Mouse (Mus musculus): Measurements from ENCODE around the gene Abca4.
"Not testable (repeated sequence)": the region's sequence is repeated elsewhere in the genome, so short reads cannot be mapped to it uniquely, and the experiment has no call there.

The Abca4 gene

DNA sequence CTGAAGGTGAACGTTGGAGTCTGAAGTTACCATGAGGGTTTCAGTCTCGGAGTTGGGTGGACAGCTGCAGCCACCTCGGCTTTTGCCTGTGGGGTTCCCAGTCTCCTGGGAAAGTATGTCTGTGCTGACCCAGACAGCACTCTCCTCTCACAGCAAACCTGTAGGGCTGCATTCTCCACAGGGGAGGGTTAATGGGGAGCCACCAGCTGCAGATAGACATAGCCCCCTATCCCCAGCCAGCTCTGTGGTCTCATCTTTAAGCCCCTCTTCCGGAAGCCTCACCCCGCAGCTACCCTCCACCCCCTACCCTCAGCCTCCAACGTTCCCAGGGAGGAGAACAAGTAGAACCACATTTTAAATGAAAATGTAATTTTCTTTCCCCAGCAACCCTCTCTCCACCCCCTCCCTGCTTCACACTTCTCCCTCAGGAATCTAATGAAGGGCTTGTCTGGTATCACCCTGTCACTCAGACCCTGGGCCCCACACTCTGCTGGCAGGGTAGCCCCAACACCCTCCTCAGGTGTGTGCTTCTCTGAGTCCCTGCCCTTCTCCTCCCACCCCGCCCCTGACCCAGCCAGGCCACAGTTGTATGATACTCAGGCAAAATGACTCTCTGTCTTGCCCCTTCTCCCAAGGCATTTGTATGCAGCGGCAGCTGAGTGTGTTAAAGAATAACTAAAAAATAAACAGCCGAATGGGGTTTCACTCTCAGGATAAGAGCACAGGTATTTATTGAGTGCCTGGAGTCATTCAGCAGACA is 14.4 kb downstream of the Abca4 start:
- no peak for DNase-seq (ENCODE audit: low spot score in 2 of 2)

DNA sequence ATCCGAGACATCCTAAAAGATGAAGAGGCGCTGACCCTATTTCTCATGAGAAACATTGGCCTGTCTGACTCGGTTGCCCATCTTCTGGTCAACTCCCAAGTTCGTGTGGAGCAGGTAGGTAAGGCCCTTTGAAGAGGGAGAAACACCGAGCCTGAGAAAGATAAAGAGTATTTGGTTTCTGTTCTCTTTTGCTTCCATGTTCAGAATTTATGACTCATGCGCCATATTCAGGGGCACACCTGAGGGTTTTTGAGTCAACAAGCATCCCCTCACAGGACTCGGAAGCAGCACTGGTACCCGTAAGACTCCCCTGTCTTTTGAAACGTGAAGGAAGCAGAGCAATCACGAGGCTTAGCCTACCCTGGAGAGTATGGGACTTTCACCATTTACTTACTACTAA is 18.3 kb downstream of the Abca4 start:
- DNase-seq (ENCODE audit: low spot score in 2 of 2), result no peak

DNA sequence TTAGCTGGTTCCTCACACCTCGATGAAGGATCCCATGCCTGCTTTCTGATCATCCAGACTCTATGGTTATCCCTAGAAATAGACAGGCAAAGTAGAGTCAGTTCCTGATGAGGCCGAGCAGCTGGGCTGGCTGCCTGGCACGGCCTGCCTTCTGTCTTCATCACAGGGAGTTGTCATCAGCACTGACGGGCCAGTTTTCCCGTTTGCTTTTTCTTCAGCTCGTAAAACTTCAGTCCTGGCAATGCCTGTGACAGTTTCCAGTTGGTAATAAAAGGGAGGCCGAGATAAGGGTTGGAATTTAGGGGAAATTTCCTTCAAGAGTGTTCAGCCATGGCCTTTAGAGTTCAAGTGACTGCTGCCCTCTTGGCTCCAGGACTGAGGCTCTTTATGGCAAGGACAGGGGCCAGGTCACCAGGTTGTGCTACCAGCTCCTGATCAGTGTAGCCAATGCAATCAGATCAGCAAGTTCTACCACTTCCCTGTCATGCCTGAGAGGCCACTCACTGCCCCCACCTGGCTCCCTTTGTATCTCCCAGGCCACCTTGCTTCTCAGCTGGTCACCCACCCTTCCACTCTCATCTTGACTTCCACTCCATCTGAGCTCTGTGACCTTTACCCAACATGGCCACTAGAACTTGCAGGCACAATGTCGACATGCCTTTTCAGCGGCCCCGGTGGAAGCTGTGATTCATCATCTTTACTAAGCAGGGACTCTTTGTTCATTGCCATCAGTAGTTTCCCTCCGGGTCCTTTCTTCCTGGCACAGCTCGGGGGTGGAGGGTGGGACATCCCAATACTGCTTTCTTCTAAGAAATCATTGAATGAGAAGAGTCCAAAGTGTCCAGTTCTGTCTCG is 20.5 kb downstream of the Abca4 start:
- no peak for DNase-seq (ENCODE audit: low spot score in 2 of 2)

DNA sequence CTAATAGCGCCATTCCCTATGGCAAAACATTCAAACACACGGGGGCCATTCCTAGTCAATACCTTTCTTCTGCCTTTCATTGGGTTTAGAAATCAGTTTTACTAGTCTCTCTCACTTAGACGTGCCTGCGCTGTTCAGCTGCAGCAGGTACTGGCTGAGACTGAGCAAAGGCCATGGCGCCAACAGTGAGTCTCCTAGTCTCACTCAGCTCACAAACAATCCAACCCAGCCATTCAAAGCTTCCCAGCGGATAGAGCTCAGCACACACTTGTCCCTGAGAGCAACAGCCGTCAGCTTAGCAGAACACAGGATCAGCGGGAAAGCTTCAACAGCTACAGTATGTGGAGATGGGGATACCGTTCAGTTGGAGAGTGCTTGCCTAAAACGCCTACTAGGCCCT is 27.5 kb downstream of the Abca4 start:
- DNase-seq (ENCODE audit: low spot score in 2 of 2), result no peak

DNA sequence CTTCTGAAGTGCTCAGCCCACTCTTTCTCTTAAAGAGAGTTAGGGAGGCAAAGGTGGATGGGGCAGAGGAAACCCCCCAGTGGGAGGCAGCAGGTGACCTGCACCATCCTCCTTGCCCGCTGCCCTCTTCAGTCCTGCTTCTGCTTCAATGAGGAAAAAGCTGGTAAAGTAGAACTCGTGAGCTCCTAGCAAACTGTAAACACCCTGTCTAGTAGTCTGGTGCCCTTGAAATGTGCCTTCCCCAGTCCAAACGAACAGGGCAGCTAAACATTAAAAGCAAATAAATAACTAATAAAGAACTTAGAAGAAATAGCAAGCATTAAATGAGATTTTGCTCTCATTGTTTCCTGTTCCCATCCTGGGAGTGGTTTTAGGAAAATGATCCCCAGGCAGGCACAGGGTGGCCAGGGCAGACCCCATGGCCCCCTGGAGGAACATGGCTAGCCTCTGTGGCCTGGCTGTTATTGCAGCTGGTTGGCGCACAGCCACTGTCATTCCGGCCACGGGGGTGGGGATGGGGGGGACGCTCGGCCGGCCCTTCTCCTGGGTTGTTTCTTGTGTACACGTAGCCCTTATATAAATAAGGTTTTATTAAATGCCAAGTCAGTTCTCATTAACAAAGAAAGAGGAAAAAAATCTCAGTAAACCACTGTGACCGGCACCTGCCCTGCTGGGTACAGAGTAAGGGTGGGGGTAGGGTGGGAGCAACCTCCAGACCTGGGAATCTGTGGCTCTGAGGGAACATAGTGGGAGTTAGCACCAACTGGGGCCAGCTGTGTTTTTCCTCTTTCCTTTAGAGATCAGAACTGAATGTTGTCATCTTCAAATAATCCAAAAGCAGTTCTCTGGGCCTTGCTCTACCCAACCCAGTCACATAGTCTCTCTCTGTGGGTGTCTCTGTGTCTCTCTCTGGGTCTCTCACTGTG is 28.7 kb downstream of the Abca4 start:
- DNase-seq (ENCODE audit: low spot score in 2 of 2), result no peak

DNA sequence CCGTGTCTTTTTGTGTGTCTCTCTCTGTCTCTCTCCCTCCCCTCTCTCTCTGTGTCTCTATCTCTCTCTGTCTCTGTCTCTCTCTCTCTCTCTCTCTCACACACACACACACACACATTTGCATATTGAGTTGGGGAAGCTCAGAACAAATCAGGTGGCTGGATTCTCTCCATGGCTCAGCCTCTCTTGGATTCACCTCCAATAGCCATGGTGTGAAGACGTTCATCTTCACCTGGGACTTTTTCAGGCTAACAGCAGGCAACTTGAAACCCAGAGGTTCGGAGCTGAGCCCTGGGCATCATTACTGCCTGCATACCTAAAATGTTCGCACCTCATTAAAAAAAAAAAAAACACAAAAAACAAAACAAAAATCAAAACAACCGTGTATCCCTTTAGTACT is 29.4 kb downstream of the Abca4 start:
- no peak for DNase-seq (ENCODE audit: low spot score in 2 of 2)

DNA sequence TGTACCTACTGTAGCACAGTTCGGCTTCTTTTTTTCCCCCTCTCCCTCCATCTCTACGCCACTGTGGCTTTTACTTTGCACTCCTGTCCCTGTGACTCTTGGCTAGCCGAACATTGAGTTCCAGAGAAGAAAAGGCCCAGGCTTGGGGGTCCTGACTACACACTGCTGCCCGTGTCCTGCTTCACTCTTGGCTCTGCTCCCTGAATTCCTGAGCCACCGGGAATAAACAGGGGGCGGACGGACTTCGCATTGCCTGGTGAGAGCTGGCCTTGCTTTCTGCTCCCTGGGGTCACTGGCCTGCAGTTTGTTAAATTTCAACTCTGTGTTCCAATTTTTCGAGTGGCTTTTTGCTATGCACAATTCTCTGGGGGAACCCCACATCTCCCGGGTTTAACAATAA is 30.1 kb downstream of the Abca4 start:
- DNase-seq (ENCODE audit: low spot score in 2 of 2), result no peak

DNA sequence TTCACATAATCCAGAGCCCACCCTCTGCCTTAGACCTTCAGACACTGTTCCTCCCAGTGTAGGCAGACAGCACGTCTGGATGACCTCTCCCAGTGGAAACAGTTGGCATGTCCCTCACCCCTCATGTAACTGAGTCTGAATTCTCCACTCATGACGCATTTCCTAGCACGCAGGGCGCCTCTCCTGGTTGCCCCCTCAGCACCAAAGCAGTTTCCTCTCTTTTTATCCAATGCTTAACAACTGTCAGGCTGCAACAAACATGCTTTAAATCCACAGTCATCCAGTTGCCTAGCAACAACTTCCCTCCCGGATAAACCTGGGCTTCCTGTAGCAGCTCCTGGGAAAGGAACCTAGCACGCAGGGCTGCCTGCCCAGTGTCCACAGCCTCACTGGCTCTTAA is 33.9 kb downstream of the Abca4 start:
- DNase-seq (ENCODE audit: low spot score in 2 of 2), result peak; percentile 16 to 19

DNA sequence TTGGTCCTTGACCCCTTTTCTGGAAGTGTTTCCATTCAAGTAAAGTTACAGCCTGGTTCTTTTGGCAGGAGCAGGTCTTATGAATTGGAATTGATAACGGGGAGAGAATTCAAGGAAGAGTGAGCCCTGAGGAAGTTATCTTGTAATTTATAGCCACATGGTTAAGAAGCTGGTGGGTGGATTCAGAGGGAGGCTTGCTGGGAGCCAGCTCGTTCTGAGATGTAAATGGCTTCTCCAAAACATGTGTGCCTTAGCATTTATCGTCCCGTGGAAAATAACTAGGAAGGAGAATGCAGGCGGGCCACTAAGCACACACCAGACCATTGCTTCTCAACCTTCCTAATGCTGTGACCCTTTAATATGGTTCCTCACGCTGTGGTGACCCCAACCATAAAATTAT is 34.9 kb downstream of the Abca4 start:
- no peak for DNase-seq (ENCODE audit: low spot score in 2 of 2)

DNA sequence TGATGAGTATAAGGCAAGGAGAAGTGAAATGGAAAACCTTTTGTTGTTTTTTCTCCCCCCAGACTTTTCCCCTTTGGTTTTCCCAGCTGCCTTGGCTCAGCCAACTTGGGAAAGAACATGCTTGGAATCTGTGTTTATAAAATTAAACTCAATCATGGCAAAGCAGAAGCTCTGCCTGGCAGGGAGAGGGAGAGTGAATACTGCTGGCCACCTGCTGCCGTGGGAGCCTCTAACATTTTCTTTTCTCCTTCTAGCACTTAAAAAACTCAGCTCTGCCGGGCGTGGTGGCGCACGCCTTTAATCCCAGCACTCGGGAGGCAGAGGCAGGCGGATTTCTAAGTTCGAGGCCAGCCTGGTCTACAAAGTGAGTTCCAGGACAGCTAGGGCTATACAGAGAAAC is 37.4 kb downstream of the Abca4 start:
- DNase-seq (ENCODE audit: low spot score in 2 of 2), result not testable (repeated sequence)

DNA sequence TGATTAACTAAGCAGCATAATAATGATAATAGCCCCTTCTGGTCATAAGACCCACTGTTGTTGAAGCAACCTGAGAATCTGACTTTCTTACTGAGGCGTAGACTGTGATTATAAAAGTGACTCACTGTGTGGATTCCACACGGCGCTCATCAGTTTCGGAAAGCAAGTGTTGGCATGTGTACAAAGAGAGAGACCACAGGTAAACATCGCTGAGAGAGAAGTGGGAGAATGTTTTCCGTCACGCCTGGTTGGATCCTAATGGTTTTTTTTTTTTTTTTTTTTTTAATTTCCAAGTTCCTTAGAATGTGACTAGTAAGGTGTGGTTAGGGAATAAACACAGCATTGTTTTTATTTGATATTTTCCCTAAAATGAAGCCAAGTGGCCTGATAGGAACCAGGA is 38.1 kb downstream of the Abca4 start:
- DNase-seq (ENCODE audit: low spot score in 2 of 2), result no peak

DNA sequence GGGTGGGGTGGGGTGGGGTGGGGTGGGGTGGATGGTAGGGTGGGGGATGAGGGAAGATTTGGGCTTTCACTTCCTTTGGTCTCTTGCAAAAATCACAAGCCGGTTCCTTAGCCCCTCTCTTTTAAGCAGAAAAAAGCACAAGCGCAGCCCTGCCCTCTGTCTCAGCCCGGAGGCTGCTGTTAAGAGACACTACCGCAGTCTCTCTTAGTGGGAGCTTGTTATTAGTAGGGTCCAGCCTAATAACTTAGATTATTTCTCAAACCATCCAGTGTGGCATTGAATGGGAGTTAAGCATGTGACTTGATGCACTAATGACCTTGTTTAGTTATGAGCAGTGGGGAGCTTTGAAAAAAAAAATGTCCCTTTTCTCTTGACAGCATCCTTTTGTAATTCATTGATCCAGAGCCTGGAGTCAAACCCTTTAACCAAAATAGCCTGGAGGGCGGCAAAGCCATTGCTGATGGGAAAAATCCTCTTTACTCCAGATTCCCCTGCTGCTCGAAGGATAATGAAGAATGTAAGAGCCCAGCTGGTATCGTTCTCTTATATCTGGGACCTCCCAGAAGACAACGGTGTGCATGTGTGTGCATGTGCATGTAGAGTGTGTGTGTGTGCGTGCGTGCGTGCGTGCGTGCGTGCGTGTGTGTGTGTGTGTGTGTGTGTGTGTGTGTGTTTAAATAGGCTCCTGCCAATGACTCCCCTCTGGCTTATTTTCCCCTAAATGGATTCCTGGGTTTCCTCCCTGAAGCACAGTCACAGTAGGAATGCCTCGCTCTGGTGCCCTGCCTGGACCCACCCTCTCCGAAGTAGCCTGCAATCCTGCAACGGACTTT is 41.1 kb downstream of the Abca4 start:
- DNase-seq (ENCODE audit: low spot score in 2 of 2), result no peak

DNA sequence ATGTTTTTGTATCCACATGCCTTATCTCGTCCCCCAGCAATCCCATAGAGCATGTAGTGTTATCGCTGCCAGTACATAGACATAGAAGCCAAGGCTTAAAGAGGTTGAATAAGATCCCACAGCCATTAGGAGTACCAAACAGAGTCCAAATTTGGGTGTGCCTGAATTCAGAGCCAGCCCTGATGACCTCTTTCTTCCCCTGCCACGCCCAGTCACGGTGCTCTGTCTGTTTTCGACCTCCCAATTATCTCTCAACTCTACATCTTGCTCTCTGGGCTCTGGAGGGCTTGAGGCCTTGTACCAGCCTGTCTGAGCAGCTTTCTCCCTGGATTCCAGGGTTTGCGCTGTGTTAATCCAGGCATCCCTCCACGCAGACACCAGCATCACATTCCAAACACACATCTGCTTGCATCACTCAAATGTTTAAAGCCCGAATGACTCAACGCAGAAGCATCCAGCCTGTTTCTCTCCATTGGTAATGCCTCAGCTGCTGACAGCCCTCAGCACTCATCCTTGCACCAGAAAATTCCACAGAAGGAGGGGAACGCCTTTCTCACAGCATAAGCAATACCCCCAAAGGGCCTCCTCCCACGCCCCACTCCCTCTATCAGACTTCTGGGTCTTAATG is 43.9 kb downstream of the Abca4 start:
- DNase-seq (ENCODE audit: low spot score in 2 of 2), result no peak

DNA sequence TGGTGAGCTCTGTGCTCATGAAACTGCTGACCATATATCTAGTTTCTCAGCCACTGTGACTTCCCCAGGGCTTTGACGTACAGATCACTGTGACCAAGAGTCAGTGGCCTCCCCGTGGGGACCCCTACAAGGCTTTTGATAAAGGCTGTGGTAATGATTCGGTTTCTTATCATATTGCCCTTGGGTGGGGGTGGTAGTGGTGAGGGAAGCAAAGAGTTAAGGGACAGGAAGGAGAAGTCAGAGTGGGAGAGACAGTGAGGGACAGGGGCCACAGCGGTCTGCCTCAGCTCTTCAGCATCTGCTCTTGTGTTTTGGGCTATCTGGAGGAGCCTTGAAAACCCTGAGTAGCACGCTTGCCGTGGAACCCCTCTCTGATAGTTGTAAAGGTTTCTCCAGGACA is 46.1 kb downstream of the Abca4 start:
- DNase-seq (ENCODE audit: low spot score in 2 of 2), result no peak

DNA sequence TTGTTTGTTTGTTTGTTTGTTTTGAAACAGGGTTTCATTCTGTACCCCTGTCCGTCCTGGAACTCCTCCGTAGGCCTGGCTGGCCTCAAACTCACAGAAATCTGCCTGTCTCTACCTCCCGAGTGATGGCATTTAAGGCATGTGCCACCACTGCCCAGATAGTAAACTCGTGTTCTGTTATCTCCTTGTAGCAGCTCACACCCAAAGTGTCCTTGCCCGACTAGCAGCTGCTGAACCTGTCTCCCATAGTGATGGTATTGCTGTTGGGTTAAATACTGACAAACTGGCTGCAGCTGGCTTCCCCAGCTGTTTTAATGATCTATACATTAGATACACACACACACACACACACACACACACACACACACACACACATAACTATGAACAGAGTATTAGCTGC is 55.5 kb downstream of the Abca4 start:
- DNase-seq (ENCODE audit: low spot score in 2 of 2), result no peak

DNA sequence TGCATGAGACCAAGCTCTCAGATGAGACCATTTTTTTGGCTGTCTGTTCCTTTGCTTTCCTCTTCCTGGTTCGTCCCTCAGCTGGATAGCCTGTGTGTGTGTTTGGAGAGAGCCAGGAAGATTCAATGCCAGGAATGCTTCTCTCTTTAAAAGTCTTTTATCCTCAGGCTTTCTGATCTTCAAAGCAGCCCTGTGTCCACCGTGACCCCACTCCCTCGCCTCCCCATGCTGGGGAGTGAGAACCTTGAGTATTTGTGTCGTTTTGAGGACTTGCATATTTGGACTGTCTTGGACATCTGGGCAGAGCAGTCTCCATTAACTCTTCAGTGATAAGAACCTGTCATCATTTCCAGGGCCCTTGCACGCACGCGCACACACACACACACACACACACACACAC is 57.8 kb downstream of the Abca4 start:
- no peak for DNase-seq (ENCODE audit: low spot score in 2 of 2)

DNA sequence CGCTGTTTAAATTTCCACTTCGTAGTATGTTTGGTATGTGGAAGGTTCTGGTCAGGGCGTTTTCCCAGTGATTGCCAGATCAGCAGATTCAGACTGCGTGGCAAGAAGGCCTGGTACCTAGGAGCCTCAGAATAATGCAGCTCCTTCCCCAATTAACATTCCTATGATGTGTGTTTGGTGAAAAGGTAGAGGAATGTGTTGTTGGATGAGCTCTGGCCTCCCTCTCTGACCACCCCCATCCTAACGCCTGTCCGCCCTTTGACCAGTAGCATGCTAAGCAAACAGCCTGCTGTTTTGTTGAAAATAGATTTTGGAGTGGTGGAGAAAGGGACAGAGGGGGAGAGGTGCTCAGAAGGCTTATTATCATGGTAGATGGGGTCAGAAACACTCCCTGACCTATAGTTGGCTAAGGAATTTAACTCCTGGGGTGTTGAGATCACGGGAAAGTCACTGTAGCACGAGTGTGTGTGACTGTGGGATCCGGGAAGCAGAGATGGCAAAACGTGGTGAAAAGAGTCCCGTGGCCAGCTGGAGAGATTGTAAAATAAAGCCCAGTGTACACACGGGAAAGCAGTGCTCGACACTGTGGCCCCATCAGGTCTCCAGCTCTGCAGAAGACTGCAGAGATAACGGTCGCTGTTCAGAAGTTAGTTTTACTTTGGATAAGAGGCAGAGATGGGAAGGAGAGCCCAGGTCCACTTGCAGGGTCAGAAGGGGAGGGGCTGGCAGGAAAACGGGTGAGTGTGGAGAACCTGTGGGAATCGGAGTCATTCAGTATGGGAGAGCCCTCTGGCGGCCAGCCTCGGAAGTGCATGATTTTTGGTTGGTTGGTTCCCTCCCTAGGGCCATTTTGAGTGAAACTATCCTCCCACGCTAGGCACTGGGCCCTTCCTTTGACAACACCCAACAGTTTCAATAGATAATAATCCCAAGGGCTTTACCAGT is 59.9 kb downstream of the Abca4 start:
- DNase-seq (ENCODE audit: low spot score in 2 of 2), result peak; percentile 75 to 81

DNA sequence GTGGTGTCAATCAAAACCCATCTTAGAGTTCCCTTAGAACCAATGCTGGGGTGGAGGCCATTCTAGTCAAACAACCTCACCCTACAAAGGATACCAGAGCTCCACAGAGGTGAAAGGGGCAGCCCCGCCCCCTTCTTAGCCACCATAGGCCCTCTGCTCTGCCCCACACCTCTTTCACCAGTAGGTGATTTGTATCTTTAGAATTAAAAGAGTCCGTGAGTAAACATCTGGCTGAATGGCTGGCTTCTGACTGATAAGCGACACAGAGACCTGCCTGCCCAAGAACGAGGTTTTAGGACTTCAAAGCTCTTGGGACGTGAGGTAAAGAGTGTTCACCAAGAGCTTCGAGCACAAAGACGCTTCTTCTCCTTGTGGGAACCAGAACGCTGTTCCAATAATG is 62.7 kb downstream of the Abca4 start:
- no peak for DNase-seq (ENCODE audit: low spot score in 2 of 2)

DNA sequence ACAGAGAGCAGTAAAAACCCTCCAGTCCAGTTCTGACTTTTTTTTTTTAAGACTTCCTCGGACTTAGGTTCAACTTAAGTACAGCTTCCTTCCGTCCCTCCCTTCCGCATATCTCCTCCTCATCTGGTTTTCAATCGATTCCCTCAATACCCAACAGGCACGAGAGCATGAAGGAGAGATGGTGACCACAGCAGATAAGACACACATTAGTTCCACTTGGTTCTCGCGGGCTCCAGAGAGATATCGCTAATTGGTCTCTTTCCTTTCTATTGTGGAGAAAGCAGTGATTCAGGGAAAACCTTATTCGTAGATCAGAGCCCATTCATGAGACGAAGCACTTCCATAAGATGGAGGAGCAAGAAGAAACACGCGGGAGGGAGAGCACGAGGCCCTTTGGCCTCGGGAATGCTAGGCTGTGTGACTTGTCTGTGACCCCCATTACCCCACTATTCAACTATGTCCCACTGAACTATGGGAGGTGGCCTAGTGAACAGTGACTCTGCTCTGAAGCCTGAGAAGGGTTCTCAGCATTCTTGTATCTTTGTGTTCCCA is 63.5 kb downstream of the Abca4 start:
- DNase-seq (ENCODE audit: low spot score in 2 of 2), result no peak
